Mouse (Mus musculus) myocyte (in vitro differentiated cells): ENCODE measurements at regions not wholly inside any gene's neighbourhood (a gene's known extent, or its start where the extent isn't known, plus 50 kb on each side); places are given as distances from the start of the nearest gene placed in this dataset.

Source experiments
- CEBPB ChIP-seq: IDR thresholded peaks from 2 replicates; pipeline ENCODE4 v1.6.1; 2011; ENCODE audit warnings: mild to moderate bottlenecking, moderate library complexity; ENCODE audit not compliant: poor library complexity, insufficient read depth, severe bottlenecking
- E2F4 ChIP-seq: IDR thresholded peaks from one replicate; pipeline ENCODE4 v1.6.1; 2011; ENCODE audit warnings: mild to moderate bottlenecking, control low read depth, moderate library complexity; ENCODE audit not compliant: insufficient read depth
- MAX ChIP-seq: IDR thresholded peaks from one replicate; pipeline ENCODE4 v1.6.1; 2011; ENCODE audit warnings: low read depth, mild to moderate bottlenecking, control low read depth
- MYOG ChIP-seq, 3 experiments: IDR thresholded peaks; one replicate each; pipeline ENCODE4 v1.6.1; 2011; ENCODE audit warnings: control low read depth in 2 of 3, low read depth in 2 of 3, mild to moderate bottlenecking in 2 of 3; ENCODE audit not compliant: insufficient read length in 2 of 3, control insufficient read depth in 1 of 3, insufficient read depth in 1 of 3
- POLR2A ChIP-seq: IDR thresholded peaks from one replicate; pipeline ENCODE4 v1.6.1; 2011; ENCODE audit warnings: low read depth, mild to moderate bottlenecking, control low read depth, moderate library complexity; ENCODE audit not compliant: insufficient read length
- TCF12 ChIP-seq: IDR thresholded peaks from one replicate; pipeline ENCODE4 v1.6.1; 2011; ENCODE audit warnings: mild to moderate bottlenecking, control low read depth; ENCODE audit not compliant: poor library complexity, insufficient read depth, severe bottlenecking
- USF1 ChIP-seq: IDR thresholded peaks from one replicate; pipeline ENCODE4 v1.6.1; 2011; ENCODE audit warnings: low read depth, mild to moderate bottlenecking, control low read depth, moderate library complexity

DNA sequence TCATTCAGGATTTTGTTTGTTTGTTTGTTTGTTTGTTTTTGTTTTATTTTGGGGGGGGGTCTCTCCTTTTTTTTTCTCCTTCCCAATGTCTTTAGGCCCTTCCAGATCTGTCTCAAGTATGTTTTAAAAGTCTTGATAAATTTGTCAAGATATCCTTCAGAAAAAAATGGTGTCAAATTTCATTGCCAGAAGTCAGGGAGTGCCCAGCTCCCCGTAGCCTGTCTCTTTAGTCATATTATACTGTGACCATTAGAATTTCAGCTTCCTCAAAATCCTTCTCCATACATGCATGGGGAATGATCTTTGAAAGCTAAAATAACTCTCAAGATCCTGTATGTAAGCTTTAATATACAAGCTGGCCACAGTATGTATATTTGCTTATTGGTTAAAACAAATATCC is 134.3 kb upstream of the Lpp start:
- TF ChIP-seq POLR2A (no peak), MAX (no peak), USF1 (no peak), TCF12 (no peak), E2F4 (no peak), CEBPB (no peak), MYOG (IDR thresholded peaks at IDR 0.05; ENCODE audit: control insufficient read depth in 1 of 3, insufficient read depth in 1 of 3, insufficient read length in 2 of 3, low read depth in 2 of 3) (no peak)
